Mouse (Mus musculus) gastrocnemius, adult 8-10 months (tissue): ENCODE measurements around the gene Smim24. TPM values are rescaled to one million over a fixed set of nuclear protein-coding genes. Genes with fewer than 3 reads are reported as not detected.

Experiments
- DNase-seq, 2 experiments: peaks; one replicate each; pipeline ENCODE4 v3.0.0; 2022; ENCODE audit warnings: low spot score in 2 of 2
- total RNA-seq, 4 experiments: library from RNA; stranded (reverse); gene quantifications; 2 replicates each; pipeline ENCODE4 v1.2.4; 2022

The Smim24 gene
- total RNA-seq, 4 experiments from 2014 or later = not detected

DNA sequence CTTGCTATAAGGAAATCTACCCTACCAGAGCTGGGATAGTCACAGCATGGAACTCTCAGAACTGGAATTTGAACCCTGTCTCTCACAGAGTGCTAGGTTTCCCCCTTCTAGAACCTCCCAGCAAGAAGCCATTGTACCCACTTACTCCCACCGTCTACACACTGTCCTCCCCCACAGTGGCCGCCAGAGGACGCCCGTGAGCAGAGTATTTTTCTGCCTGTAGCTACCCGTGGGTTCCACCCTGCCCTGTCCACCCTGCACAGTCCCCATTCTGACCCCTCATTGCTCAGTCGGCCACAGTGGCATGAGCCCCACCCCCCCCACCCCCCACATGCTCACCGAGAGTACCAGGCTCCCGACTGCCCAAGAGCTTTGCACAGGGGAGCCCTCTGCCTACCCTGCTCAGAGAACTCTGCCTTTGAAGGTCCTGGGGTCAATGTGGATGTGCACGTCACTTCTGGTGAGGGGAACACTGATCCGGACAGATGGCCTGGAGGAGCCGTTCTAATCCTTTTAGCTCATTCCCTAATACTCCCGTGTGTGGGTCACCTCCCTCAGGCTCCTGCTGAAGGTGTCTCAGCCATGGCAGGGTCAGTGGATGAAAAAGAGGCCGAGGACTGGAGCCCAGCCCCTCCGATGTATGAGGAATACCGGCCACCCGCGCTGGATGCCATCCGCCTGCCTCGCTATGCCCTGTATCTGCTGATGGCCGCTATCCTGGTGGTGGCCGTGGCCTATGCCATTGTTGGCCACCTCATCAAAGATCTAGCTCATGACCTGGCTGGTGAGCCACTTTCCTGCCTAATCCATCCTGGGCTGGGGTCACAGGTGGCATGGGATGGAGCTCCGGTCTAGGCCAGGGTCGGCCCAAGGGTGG, 2.8 kb upstream of the Smim24 start:
- DNase-seq = peak in 1 of 2 experiments; percentile 61

DNA sequence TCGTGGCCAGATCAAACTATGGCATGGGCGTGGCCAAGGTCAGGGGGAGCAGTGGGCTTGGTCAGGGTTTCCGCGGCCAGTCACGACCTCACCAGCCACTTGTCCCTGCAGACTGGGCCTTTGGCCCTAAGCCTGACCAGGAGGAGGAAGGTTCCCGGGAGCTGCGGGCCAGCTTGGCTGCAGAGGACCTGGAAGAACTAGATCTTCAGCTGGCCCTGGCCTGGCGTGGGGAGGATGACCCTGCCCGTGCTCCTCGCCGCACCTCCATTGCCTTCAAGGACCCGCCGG, 2.2 kb upstream of the Smim24 start:
- no peak for DNase-seq

DNA sequence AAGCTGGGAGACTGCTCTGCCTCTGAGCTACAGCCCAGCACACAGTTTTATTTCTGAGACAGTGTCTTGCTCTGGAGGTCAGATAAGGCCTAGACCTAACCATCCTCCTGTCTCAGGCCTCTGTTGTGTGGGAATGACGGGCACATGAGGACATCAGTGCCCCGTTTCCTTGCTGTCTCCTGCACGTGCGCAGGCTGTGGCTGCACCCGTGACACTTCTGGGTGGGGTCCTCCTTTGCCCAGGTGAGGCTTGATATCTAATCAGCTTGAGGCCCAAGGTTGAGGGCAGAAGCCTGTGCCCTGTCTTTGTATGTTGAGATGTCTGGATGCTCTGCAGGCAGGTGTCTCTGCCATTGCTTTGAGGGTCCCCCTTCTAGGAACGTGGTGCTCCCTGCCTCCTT, 581 bp upstream of the Smim24 start:
- no peak for DNase-seq

DNA sequence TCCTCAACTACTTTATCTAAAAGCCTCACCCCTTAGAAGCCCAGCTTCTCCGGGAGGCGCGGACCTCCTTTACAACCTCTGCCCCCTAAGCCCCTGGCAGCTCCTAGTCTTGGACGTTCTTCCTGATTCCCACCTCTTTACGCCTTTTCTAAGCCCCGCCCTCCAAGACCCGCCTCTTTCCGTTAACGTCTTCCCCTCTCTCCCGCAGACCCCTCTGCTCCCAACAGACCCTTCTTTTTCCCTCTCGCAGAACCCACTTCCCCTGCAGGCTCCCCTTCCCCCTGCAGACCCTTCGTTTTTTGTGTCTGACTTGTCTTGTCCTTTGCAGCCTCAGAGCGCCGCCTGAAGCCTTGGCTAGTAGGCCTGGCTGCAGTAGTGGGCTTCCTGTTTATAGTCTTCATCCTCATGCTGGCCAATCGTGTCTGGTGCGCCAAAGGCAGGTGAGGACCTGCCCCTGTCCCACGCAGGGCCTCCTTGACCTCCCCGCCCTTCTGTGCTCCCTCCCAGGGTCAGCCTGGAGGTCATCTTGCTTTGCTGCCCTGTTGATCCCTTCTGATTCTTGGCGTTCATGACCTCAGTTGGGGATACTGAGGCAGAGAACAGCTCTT, 709 bp downstream of the Smim24 start:
- DNase-seq = no peak

DNA sequence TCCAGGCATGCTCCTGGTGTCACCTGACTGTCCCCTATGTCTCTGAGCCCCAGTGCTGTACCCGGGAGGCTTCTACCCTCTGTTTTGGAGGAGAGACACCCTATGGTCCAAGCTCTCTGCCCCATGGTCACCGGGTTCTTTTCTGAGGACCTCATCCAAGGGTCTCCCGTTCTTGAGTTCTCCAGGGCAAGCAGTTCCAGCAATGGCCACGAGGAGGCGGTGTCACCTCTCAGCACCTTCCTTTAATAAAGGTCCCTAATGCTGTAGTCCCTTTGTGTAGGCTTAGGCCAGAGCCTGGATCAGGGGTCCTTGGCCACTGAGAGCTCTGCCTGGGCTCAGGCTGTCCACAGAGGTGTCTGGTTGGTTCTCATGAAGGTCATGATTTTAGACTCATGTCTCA, 2.3 kb downstream of the Smim24 start:
- peak in 1 of 2 experiments; percentile 61 for DNase-seq

DNA sequence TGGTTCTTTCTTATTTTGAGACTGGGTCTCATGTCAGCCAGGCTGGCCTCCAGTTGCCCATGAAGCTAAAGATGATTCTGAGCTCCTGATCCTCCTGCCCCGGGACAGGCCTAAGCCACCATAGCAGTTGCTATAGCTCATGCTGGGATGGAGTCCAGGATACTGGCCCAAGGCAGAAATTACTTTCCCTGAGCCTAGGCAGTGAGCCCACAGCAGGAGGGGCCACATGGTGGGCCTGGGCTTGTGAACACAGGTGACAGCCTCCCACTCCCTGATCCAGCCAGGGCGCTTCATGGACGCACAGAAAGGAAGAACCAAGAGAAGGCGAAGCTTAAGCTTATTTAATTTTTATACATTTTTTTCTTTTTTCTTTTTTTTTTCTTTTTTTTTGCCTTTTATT, 3.0 kb downstream of the Smim24 start:
- no peak for DNase-seq

DNA sequence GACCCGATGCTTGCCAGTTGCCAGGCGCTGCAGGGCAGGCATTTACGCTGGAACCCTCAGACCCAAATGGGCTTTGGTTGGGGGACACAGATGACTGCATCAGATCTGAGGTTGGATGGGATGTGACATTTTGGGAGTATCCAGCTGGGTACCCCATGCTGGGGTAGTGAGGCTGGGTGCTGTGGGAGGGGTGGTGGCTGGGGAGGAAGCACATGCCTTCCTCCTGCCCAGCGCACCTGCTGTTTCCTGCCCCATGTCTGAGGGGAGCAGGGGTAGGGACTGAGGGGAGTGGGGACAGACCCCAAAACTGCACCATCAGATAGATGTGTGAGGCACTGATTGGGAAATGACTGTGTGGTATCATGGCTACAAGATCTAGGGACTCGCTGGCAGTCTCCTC, 3.9 kb downstream of the Smim24 start:
- no peak for DNase-seq

DNA sequence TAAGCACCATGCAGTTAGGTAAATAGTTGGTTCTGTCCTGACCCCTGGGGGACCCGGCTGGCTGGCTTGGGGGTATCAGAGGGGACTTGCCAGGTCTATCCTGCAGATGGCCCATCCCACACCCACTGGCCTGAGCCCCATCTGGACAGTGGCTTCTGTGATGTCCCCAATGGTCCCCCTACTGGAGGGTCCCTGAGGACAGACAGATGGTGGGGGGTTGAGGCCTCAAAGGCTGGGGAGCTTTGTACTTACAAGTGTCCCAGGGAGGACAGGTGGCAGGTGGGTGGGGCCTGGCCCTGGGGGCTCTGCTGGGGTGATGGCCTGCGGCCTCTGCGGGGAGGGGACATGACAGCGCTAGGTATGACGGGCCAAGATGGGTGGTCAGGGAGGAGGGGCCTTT, 6.4 kb downstream of the Smim24 start:
- DNase-seq = no peak

DNA sequence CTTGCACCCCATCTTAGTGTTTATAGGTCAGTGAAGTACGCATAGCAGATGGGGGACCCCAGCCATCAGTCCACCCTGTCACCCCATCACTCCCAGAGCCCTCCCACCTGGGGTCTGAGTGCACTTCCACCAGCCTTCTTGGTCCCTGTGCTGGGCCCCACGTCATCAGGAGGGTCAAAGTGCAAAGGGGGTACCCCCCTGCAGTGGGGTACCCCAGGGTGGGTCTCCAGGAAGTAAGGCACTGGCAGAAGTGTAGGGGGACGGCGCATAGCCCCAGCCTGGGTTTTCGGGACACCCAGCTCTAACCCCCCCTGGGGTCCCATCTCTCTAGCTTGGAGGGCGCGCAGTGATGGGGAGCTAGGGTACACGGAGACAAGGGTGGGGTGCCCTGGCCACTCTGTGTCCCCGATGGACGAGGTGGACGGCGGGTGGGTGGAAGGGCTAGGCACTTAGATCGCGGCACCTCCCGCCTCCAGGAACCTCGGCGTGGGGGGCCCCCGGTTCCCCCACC, 7.0 kb downstream of the Smim24 start:
- DNase-seq = no peak

DNA sequence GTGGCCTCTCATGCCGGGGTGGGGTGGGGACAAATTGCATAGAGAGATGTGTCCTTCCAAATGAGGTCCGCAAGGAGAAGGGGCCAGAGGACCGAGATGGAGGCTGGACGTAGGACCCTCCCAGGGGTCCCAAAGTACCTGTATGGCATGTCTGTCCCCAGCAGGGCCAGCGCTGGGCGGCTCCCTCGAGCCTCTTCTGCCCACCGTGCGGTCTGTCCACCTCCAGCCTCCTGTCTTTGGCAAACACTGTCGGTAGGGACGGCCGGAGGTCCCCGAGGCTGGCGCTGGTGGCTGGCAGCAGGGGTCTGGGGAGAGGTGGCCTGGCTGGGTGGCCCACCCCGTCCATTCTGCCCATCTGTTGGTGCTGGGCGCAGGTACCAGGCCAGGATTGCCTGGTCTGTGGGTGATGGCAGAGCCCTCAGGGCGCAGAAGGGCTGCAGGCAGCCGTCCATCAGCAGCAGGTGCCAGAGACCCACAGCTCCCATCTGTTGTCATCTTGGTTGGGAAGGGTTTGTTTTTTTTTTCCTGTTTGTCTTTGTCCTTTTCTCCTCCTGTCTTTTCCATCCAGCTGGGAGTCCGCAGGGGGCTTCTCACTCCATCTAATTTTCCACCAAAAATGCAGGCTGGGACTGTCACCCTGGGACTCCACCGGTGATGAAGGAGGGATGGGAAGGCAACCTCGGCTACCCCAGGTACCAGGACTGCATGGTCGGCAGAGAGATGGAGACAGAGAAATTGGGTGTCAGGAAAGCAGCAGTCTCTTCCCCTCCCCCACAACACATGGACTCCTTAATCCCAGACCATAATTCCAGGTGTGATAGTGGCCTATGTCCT, 7.7 kb downstream of the Smim24 start:
- no peak for DNase-seq

DNA sequence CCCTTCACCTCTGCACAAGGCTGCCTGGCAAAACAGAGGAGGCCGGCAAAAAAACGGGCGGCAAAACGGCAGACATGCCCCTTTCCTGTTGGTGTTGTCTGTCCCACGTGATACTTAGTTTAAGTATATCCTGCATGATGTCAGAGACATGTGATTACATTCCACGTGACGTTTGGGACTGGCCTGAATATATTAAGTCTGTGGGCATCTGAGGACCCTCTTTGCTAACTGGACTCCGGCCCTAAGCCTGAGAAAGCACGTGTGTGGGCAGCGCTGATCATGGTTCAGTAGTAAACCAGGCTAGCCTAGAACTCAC, 8.3 kb downstream of the Smim24 start:
- DNase-seq = no peak

DNA sequence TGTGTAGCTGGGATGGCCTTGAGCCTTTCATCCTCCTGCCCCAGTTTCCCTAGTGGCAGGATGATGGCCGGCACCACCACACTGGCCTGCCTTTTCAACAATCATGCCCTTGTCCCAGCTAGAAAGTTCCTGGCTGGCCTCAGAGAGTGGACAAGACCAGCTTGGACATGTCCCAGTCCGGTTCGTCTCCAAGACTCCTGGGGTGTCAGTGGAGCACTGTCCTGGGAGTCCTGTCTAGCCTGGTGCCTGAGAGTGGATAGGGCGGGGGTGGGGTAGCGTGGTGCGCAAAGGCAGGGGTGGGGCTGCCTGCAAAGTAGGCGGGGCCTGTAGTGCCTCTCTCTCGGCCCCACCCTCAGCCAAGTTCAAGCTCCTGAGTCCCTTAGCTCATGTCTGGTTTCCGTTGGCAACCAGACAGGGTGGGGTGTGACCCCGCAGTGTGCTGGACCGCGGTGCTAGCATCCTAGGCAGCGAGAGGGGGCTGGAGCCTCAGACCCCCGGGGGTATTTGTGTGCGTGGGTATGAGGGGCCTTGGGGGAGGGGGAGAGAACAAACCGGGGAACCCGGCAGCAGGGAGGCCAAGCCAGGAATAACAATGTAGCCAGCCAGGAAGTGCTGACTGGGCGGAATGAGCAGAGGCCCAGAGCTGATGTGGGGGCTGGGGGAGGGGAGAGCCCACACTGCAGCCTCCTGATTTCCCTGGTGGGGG, 8.8 kb downstream of the Smim24 start:
- peak in 1 of 2 experiments; percentile 74 for DNase-seq

DNA sequence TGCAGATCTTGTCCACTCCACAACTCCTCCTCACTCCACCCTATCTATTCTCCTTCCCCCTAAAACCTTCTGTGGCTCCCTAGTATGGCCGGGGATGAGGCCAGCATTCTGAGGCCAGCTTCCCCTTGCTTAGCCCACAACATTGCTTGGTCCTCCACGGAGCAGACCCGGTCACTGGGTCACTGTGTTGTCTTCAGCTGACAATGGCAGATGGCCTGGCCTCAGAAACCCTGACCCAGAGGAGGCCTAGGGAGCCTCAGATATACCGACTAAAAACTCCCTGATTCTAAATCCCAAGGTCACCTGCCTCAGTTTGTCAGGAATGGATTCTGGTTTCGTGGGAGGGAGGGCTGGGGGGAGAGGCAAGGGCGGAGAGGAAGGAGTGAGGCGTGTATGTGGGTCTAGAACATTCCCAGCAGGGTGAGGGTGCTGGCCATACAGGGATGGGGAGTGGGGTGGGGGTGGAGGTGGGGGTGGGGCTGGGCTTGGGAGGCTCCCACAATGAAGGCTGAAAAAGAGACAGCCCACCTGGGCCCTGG, 9.4 kb downstream of the Smim24 start:
- DNase-seq = no peak

DNA sequence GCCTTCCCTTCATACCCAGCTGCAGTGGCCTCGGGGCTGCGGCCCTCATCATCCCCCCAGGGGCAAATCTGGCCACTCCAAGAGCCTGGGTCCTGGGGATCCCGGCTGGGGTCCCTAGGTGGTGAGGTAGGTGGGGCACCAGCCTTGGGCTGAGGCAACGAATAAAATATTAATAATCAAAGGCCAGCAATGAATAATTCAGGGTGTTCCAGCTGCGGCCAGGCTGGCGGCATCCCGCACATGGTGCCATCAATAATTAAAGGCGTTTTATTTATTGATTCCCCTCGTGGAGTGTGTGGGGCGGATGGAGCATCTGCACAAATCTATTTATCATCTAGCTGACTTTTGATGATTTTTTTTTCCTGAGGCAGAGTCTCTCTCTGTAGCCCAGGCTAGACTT, 10.7 kb downstream of the Smim24 start:
- no peak for DNase-seq

DNA sequence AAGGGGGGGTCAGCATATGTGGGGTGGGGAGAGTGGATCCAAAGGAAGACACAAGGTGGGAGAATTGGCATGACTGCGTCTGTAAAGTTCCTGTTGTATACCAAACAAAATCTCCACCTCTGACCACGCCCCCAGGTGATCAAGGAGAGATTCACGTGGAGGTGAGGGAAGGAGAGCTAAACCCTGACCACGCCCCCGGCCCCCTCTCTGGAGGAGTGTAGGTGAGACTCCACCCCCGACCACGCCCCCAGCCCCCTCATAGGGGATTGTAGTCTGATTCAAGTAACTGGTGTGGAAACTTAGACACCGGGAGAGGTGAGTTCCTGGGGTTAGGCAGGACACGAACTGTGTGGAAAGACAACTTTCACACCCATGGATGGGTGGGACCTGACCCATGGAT, 11.2 kb downstream of the Smim24 start:
- DNase-seq = no peak

DNA sequence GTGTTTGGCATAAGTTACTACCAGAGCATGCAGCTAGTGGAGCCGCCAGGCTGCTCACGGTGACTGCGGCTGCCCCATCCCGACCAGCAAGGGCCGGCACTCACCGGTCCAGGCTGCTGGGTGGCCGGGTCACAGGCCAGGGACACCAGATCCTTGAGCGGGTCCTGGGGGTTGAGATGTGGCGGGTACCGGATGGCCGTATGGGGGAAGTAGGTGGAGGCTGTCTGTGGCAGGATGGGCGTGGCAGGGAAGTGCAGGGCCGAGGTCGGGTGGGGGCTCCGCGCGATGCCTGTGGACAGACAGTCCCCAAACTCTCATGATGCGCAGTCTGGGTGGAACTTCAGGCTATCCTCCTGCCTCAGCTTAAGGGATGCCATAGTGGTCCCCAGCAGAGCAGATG, 11.9 kb downstream of the Smim24 start:
- no peak for DNase-seq

DNA sequence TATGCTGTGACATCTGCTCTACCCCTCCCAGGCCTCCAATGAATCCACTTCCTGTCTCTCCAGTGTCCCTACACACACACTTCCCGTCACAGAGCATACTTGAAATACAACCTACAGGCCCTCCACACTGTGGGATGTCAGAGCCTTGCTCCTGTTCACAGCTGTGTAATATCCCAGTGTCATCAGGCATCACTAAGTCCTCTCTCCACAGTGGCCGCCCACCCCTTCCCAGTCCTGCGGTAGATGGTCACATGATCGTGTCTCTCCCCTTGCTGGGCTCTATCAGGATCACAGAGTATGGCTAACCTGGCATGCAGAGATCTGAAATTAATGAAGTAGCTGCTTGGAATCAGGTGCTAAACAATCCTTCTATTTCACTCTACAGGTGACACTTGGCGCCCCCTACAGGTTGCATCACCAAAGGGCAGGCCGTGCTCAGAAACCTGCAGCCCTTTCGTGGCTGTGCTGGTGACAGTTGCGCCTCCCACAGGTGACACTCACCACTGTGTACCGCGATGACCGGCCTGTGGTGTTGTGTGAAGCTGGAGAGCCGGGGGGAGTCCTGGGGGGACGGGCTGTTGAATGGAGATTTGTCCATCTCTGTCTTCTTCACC, 12.8 kb downstream of the Smim24 start:
- no peak for DNase-seq

DNA sequence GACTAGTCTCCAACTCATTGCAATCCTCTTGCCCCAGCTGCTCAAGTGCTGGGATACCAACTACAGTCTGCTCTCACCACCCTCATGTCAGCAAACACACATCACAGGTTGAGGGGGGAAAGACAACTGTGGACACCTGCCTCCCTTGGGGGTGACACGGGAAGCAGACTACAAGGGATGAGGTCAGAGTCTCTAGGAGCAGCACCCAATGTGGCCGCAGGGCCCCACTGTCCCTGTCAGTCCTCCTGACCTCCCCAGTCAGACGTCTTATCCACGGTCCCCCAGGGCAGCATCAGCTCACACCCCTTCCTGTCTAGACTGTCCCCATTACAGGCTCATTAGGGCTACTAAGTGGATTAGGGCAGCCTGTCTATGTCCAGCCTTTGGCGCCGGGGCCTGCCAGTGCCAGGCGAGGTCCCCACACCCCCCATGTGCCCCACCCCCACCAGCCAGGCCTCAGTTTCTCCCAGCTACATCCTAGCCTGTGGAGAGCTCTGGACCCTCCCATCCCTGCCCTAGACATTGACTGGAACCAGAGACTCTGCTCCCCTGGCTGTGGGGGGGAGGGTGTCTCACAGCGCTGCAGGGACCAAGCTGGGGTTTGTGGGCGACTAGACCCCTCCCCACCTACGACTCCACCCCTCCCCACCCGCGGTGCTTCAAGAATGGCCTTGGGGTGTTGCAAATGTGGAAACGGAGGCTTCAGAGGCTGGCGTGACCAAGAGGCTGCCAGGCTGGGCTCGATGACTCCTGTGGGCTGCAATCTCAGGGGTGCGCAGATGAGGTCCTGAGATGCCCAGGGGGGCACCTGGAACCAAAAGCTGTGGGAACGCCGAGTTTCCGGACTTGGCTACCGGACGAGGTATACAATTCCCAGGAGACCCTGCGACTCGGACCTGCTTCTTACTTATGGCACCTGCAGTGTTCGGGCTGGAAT, 13.9 kb downstream of the Smim24 start:
- no peak for DNase-seq

DNA sequence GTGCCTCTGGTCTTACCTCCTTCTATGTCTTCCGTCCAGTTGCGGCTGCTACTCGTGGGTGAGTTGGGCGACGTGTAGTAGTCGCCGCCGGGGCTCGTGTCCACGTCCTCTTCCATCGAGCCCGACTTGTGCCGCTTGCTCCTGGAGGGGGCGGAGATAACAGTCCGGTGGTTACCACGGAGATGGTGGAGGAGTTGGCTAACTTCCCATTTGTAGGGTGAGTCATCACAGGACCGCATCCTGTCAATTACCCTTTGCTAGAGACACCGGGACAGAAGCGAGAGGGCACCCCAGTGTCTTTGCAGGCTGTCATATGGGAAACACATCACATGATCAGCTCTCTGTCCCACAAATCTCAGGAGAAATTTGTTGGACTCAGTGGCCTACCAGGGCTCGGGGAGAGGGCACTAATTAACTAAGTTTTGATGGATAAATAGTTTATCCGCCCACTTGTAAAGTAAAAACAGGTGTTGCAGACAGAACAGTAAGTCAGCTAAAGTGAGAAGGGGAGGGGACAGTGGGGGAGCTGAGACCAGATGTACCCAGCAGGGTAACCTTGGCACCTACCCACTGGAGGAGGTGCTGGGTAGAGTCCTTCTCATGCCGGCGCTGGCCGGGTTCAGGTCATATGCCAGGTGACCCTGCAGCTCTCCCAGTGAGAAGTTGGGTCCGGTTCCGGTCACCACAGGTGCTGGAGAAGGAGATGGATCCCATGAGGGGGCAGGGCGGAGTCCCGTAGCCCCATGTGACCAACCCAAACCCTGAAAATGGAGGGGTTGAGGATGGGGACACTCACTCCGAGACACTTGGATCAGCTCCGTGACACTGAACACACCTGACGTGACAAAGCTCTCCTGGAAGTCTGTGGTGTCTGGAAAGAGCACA, 14.9 kb downstream of the Smim24 start:
- peak in 1 of 2 experiments; percentile 71 for DNase-seq
